Mouse (Mus musculus): Measurements from ENCODE around the gene Olfr1214. TPM values are rescaled to one million over a fixed set of nuclear protein-coding genes. Genes with fewer than 3 reads are reported as not detected.
"Not testable (repeated sequence)": the region's sequence is repeated elsewhere in the genome, so short reads cannot be mapped to it uniquely, and the experiment has no call there.

Gene Olfr1214
- not detected in 2 replicates for polyA plus RNA-seq (2015; fragmentation: Nextera tagmentation; extraction: Ambion mirVana)

DNA sequence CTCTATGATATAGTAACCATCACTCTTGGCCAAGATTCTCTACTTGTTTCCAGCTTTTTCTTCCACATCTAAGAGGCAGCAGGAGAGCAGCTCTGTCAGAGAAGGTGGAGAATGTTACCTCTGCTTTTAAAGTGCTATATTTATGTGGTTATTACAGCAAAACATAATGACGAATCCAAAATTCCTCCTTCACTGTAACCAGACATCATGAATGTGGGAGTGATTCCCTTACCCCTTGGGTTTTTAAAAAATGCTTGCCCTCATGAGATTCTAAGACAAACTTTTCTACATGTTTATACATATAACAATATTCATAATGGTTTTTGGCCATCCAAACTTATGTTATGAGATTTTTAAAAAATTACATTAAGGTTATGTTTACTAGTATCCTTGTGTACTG, at the start of gene Olfr1214:
Gene Olfr1214 (minus strand): TSS at position 101 of the 400 bp plus-strand sequence.
- H3K4me2 ChIP-seq: no peak within 1 kb of the TSS
- 65% methylated on average over 1 of the region's 1 CpGs for WGBS

DNA sequence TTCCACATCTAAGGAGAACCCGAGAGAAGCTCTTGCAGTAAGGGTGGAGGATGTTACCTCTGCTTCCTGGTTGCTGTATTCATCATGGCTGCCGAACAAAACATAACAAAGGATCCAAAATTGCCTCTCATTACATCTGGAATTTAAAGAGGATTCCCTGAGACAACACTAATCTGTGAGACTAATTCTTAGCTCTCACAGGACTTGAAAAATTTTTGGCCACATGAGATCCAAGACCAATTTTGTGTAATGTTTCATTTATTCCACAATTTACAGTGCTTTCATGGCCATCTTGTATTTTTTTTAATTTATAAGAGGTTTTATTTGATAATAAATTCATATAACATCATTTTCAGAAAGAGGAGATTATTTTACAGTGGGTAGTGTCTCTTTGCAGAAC, 39.5 kb upstream of the Olfr1214 start, which contains the start of gene Olfr1217:
Gene Olfr1217 (minus strand): TSS at position 101 of the 400 bp plus-strand sequence.
- no peaks in the 10 kb centered on the region for H3K36me3 ChIP-seq
- no peaks in the 10 kb centered on the region for H3K9me3 ChIP-seq
- no peak within 1 kb of the TSS for H3K4me3 ChIP-seq (replicated peaks)
- ATAC-seq (ENCODE audit: insufficient read depth, low FRiP score, low read depth): no peak
- no peak within 1 kb of the TSS for H3K27ac ChIP-seq
- 63% methylated on average over 2 of the region's 2 CpGs for WGBS
- no peak within 1 kb of the TSS for H3K9ac ChIP-seq
- H3K27me3 ChIP-seq (replicated peaks): no peaks in the 10 kb centered on the region
- no peak within 1 kb of the TSS for H3K4me2 ChIP-seq
- H3K4me1 ChIP-seq: no peaks in the 10 kb centered on the region

More for the DNA sequence above, at the start of gene Olfr1214:
- no peaks in the 10 kb centered on the region for H3K27me3 ChIP-seq (replicated peaks)
- no peaks in the 10 kb centered on the region for H3K36me3 ChIP-seq
- no peak for ATAC-seq (ENCODE audit: insufficient read depth, low FRiP score, low read depth)
- no peak within 1 kb of the TSS for H3K4me3 ChIP-seq (replicated peaks)
- no peaks in the 10 kb centered on the region for H3K4me1 ChIP-seq
- no peak within 1 kb of the TSS for H3K9ac ChIP-seq
- H3K9me3 ChIP-seq: no peaks in the 10 kb centered on the region
- no peak within 1 kb of the TSS for H3K27ac ChIP-seq

DNA sequence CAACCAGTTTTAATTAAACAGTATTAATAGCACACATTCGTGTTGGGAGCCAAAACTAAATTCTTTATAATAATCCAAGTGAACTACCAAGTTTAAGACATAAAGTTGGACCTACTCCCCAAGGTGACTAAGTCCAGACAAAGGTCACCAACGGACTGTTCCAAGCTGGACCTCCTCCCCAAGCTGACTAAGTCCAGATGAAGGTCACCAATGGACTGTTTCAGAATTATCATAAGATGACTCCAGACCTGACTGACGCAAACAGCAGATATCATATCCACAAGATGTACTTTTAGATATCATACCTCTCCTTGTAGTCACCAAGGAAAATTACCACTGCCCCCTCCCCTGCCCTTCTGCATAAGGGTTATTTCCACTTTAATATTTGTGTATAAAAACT, 29.0 kb upstream of the Olfr1214 start:
- H3K4me2 ChIP-seq; H3K9me3 ChIP-seq; H3K4me3 ChIP-seq (replicated peaks); H3K36me3 ChIP-seq; H3K27ac ChIP-seq; H3K9ac ChIP-seq; H3K4me1 ChIP-seq; H3K27me3 ChIP-seq (replicated peaks); ATAC-seq (ENCODE audit: insufficient read depth, low FRiP score, low read depth): not testable (repeated sequence)
- 68% methylated on average over 3 of the region's 3 CpGs for WGBS

DNA sequence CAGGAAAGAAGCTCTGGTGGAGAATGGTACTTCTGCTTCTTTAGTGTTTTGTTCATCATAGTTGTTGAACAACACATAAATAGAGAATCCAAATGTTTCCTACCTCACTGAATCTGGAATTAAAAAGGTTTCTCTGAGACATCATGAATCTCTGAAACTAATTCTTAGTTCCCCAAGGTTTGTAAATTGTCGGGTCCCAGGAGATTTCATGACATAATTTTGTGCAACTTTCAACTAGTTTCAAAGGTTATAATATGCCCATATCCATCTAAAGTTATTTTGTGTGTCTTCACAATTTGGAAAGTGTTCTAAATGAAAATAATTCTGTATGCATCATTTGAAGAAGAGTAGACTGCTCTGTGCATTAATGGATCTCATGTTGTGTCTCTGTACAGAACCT, 25.8 kb upstream of the Olfr1214 start, which contains the start of gene Olfr1216:
Gene Olfr1216 (minus strand): TSS at position 101 of the 400 bp plus-strand sequence.
- no peak within 1 kb of the TSS for H3K27ac ChIP-seq
- H3K4me1 ChIP-seq: no peaks in the 10 kb centered on the region
- no peak within 1 kb of the TSS for H3K9ac ChIP-seq
- no peaks in the 10 kb centered on the region for H3K36me3 ChIP-seq
- H3K4me2 ChIP-seq: no peak within 1 kb of the TSS
- H3K9me3 ChIP-seq: no peaks in the 10 kb centered on the region
- no peak within 1 kb of the TSS for H3K4me3 ChIP-seq (replicated peaks)
- ATAC-seq (ENCODE audit: insufficient read depth, low FRiP score, low read depth): no peak
- no peaks in the 10 kb centered on the region for H3K27me3 ChIP-seq (replicated peaks)
- 76% methylated on average over 1 of the region's 1 CpGs for WGBS

DNA sequence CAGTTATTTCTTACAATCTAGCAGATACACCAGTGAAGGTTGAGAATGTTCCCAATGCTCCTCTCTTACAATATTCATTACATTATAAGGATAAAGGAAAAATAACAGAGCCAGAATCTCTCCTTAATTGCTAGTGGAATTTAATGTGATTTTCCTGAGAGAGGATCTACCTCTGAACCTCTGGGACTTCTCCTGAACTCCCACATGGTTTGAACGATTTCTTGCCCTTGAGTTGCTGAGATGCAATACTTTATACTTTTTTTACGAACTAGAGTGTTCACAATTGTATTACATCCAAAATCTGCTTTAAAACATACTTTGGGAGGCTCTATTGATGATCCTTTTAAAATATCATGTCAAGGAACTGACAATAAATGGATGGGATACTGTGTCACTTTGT, 14.4 kb upstream of the Olfr1214 start, which contains the start of gene Olfr1215:
Gene Olfr1215 (minus strand): TSS at position 101 of the 400 bp plus-strand sequence.
- Histone ChIP-seq H3K4me3 (replicated peaks) (no peak within 1 kb of the TSS), H3K27ac (no peak within 1 kb of the TSS), H3K4me1 (no peaks in the 10 kb centered on the region), H3K4me2 (no peak within 1 kb of the TSS), H3K9ac (no peak within 1 kb of the TSS), H3K36me3 (no peaks in the 10 kb centered on the region), H3K9me3 (no peaks in the 10 kb centered on the region), H3K27me3 (replicated peaks) (no peaks in the 10 kb centered on the region)
- no peak for ATAC-seq (ENCODE audit: insufficient read depth, low FRiP score, low read depth)
- WGBS: 69% methylated on average over 2 of the region's 2 CpGs

DNA sequence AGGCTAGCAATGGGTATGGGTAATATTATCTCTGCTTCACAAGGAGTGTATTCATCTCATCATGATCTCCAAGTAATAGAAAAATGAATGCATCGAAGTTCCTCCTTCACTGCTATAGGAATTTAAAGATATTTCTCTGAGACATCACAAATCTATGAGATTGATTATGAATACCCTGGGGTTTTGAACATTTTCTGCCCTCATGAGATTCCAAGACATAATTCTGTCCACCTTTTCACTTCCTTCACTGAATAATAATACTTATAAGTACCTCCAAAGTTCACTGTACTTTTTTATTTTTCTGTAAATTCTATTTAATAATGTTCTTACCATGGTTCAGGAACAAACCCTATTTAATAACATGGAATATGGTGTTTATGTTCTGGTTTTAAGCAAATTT, 12.3 kb downstream of the Olfr1214 start, which contains the start of gene Gm13762:
Gene Gm13762 (minus strand): TSS at position 101 of the 400 bp plus-strand sequence.
- Histone ChIP-seq H3K27me3 (replicated peaks) (no peaks in the 10 kb centered on the region), H3K4me2 (no peak within 1 kb of the TSS), H3K4me1 (no peaks in the 10 kb centered on the region), H3K36me3 (no peaks in the 10 kb centered on the region), H3K9ac (no peak within 1 kb of the TSS), H3K4me3 (replicated peaks) (no peak within 1 kb of the TSS), H3K27ac (no peak within 1 kb of the TSS), H3K9me3 (no peaks in the 10 kb centered on the region)
- 74% methylated on average over 1 of the region's 1 CpGs for WGBS
- ATAC-seq (ENCODE audit: insufficient read depth, low FRiP score, low read depth): no peak

DNA sequence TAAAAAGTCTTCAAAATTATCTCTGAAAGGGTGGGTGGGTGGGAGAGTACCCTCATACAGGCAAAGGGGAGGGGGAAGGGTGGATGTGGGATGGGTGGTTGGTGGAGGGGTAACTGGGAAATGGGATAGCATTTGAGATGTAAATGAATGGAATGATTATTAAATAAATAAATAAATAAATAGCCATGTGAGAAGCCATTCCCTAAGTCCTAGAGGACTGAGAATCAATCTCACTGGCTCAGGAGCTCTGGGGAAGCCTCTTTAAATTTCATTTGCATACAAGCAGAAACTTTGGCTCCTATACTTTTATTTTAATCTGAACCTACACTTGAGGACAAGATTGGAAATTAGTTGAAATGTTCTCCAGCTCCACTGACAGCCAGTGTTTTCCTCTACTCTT, 38.8 kb downstream of the Olfr1214 start, which contains the start of gene Olfr1212:
Gene Olfr1212 (plus strand): TSS at position 301 of the 400 bp plus-strand sequence.
- Histone ChIP-seq H3K4me3 (replicated peaks) (no peak within 1 kb of the TSS), H3K36me3 (no peaks in the 10 kb centered on the region), H3K4me2 (no peak within 1 kb of the TSS), H3K27me3 (replicated peaks) (no peaks in the 10 kb centered on the region), H3K27ac (no peak within 1 kb of the TSS), H3K9ac (no peak within 1 kb of the TSS), H3K4me1 (no peaks in the 10 kb centered on the region), H3K9me3 (no peaks in the 10 kb centered on the region)
- ATAC-seq (ENCODE audit: insufficient read depth, low FRiP score, low read depth): no peak

DNA sequence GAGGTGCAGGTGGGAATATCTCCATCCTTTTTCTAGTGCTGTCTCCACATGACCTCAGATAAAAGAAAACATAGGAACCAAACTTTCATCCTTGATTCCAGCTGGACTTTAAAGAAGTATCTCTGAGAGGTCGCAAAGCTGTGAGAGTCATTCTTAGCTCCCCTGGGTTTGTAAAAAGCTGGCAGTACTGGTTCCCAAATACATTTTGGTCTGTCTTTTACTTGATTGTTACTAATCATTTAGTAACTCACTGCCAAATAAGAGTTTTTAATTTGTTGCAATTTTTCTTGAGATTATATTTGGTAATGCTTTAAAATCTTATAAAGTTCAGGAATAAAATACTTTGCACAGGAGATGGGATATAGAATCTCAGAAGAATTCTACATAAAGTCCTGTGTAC, 54.4 kb downstream of the Olfr1214 start, which contains the start of gene Olfr1211:
Gene Olfr1211 (minus strand): TSS at position 101 of the 400 bp plus-strand sequence.
- Histone ChIP-seq H3K27me3 (replicated peaks) (no peaks in the 10 kb centered on the region), H3K4me1 (no peaks in the 10 kb centered on the region), H3K27ac (no peak within 1 kb of the TSS), H3K9ac (no peak within 1 kb of the TSS), H3K36me3 (no peaks in the 10 kb centered on the region), H3K4me2 (no peak within 1 kb of the TSS), H3K4me3 (replicated peaks) (no peak within 1 kb of the TSS), H3K9me3 (no peaks in the 10 kb centered on the region)
- 77% methylated on average over 1 of the region's 1 CpGs for WGBS
- ATAC-seq (ENCODE audit: insufficient read depth, low FRiP score, low read depth): no peak

Other genes starting within 250 kb of the Olfr1214 start
- gene Olfr1198, start 241.3 kb downstream of the Olfr1214 start, polyA plus RNA-seq (2015; fragmentation: Nextera tagmentation; extraction: Ambion mirVana): not detected in 2 replicates
- not detected in 2 replicates for gene Olfr1199, start 232.2 kb downstream of the Olfr1214 start, polyA plus RNA-seq (2015; fragmentation: Nextera tagmentation; extraction: Ambion mirVana)
- gene Olfr1200, start 222.2 kb downstream of the Olfr1214 start, polyA plus RNA-seq (2015; fragmentation: Nextera tagmentation; extraction: Ambion mirVana): not detected in 2 replicates
- gene Olfr1201, start 199.6 kb downstream of the Olfr1214 start, polyA plus RNA-seq (2015; fragmentation: Nextera tagmentation; extraction: Ambion mirVana): not detected in 2 replicates
- not detected in 2 replicates for gene Olfr1202, start 178.2 kb downstream of the Olfr1214 start, polyA plus RNA-seq (2015; fragmentation: Nextera tagmentation; extraction: Ambion mirVana)
- gene Olfr1205, start 162.9 kb downstream of the Olfr1214 start, polyA plus RNA-seq (2015; fragmentation: Nextera tagmentation; extraction: Ambion mirVana): not detected in 2 replicates
- gene Olfr1204, start 143.4 kb downstream of the Olfr1214 start, polyA plus RNA-seq (2015; fragmentation: Nextera tagmentation; extraction: Ambion mirVana): not detected in 2 replicates
- not detected in 2 replicates for gene Olfr1206, start 129.4 kb downstream of the Olfr1214 start, polyA plus RNA-seq (2015; fragmentation: Nextera tagmentation; extraction: Ambion mirVana)
- gene Olfr1208, start 90.3 kb downstream of the Olfr1214 start, polyA plus RNA-seq (2015; fragmentation: Nextera tagmentation; extraction: Ambion mirVana): not detected in 2 replicates
- not detected in 2 replicates for gene Olfr1209, start 77.5 kb downstream of the Olfr1214 start, polyA plus RNA-seq (2015; fragmentation: Nextera tagmentation; extraction: Ambion mirVana)
- gene Olfr1211, start 54.5 kb downstream of the Olfr1214 start, polyA plus RNA-seq (2015; fragmentation: Nextera tagmentation; extraction: Ambion mirVana): not detected in 2 replicates
- not detected in 2 replicates for gene Olfr1212, start 38.7 kb downstream of the Olfr1214 start, polyA plus RNA-seq (2015; fragmentation: Nextera tagmentation; extraction: Ambion mirVana)
- not detected in 2 replicates for gene Gm13762, start 12.4 kb downstream of the Olfr1214 start, polyA plus RNA-seq (2015; fragmentation: Nextera tagmentation; extraction: Ambion mirVana)
- not detected in 2 replicates for gene Olfr1215, start 14.3 kb upstream of the Olfr1214 start, polyA plus RNA-seq (2015; fragmentation: Nextera tagmentation; extraction: Ambion mirVana)
- gene Olfr1216, start 25.7 kb upstream of the Olfr1214 start, polyA plus RNA-seq (2015; fragmentation: Nextera tagmentation; extraction: Ambion mirVana): not detected in 2 replicates
- not detected in 2 replicates for gene Olfr1217, start 39.4 kb upstream of the Olfr1214 start, polyA plus RNA-seq (2015; fragmentation: Nextera tagmentation; extraction: Ambion mirVana)
- gene Olfr1218, start 68.5 kb upstream of the Olfr1214 start, polyA plus RNA-seq (2015; fragmentation: Nextera tagmentation; extraction: Ambion mirVana): not detected in 2 replicates
- gene Olfr1219, start 90.9 kb upstream of the Olfr1214 start, polyA plus RNA-seq (2015; fragmentation: Nextera tagmentation; extraction: Ambion mirVana): not detected in 2 replicates
- gene Olfr1220, start 114.2 kb upstream of the Olfr1214 start, polyA plus RNA-seq (2015; fragmentation: Nextera tagmentation; extraction: Ambion mirVana): not detected in 2 replicates
- not detected in 2 replicates for gene Olfr1221, start 124.6 kb upstream of the Olfr1214 start, polyA plus RNA-seq (2015; fragmentation: Nextera tagmentation; extraction: Ambion mirVana)
- gene Olfr1222, start 140.4 kb upstream of the Olfr1214 start, polyA plus RNA-seq (2015; fragmentation: Nextera tagmentation; extraction: Ambion mirVana): not detected in 2 replicates
- gene Olfr1223, start 158.9 kb upstream of the Olfr1214 start, polyA plus RNA-seq (2015; fragmentation: Nextera tagmentation; extraction: Ambion mirVana): not detected in 2 replicates
- not detected in 2 replicates for gene Olfr1224-ps1, start 171.4 kb upstream of the Olfr1214 start, polyA plus RNA-seq (2015; fragmentation: Nextera tagmentation; extraction: Ambion mirVana)
- not detected in 2 replicates for gene Olfr1225, start 182.0 kb upstream of the Olfr1214 start, polyA plus RNA-seq (2015; fragmentation: Nextera tagmentation; extraction: Ambion mirVana)
- gene Olfr1226, start 207.4 kb upstream of the Olfr1214 start, polyA plus RNA-seq (2015; fragmentation: Nextera tagmentation; extraction: Ambion mirVana): not detected in 2 replicates